ENCODE assay signal across 18 mouse cellular contexts in the genomic region with DNA sequence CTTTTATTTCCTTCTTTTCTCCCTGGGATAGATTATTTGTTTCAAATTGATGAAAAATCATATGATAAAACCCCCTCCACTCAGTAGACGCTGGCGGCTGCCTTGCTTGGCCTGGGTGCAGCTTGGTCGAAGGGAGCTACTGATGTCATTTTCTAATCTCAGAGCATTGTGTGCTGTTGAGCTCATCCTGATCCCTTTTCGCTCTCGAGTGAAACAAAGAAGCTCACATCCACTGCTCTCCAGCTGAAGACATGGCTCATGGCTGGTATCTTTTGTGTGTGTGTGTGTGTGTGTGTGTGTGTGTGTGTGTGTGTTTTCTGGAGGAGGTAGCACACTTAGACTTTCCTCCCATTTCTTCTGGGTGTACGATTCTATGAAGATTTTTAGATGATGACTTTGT. TPM values are rescaled to one million over a fixed set of nuclear protein-coding genes. Genes with fewer than 3 reads are reported as not detected.
DNase-seq lines count a peak whose midpoint lies in the region; ATAC-seq lines count a peak whose summit lies in the region.
"Had no signal": no experiment of that assay in that cellular context is flagged by ENCODE, and none has a peak within 500 bp of the region (broad histone marks: within the 10 kb centered on the region; RNA-seq: fewer than 3 reads in every experiment).

No protein-coding gene starts in this region.

- no peak for DNase-seq in cerebellum, adult 11 months
- DNase-seq in heart, adult 18-20 months = peak; percentile 49 to 55
- no peak for DNase-seq in midbrain, embryonic 10.5 days (ENCODE audit: low spot score)
- peak; percentile 43 for DNase-seq in testis, postnatal 14 days (ENCODE audit: low spot score)
- no peak for DNase-seq in hindbrain, embryonic 11.5 days (ENCODE audit: low spot score)
- DNase-seq: cerebellum, postnatal 36 days; kidney, adult 8-10 months; thymus, postnatal 36 days had no signal

- ATAC-seq in cerebellum, adult (ENCODE audit: insufficient number of reproducible peaks, low FRiP score, low TSS enrichment) = 0 out of 2 replicates have a peak, but pooled peaks have one; percentile 47
- no peak; the same call in 1 of the 2 replicates for ATAC-seq in heart, embryonic 12.5 days (ENCODE audit: insufficient number of reproducible peaks, low FRiP score)
- ATAC-seq in midbrain, embryonic 15.5 days (replicated peaks) = no peak
- ATAC-seq in hindbrain, embryonic 11.5 days (ENCODE audit: low FRiP score) = no peak
- ATAC-seq: midbrain, embryonic 16.5 days; Patski had no signal

- H3K4me2 ChIP-seq in heart, embryonic 12.5 days = no peak overlapping the region
- no peak overlapping the region for H3K4me2 ChIP-seq in midbrain, embryonic 15.5 days
- H3K4me2 ChIP-seq in hindbrain, embryonic 11.5 days (replicated peaks; ENCODE audit: low read depth, low read length) = no peak overlapping the region
- H3K4me2 ChIP-seq: liver, embryonic 15.5 days; neural tube, embryonic 12.5 days; stomach, embryonic 15.5 days had no signal

- H3K9ac ChIP-seq in heart, embryonic 12.5 days = no peak overlapping the region
- no peak overlapping the region for H3K9ac ChIP-seq in midbrain, embryonic 15.5 days
- no peak overlapping the region for H3K9ac ChIP-seq in hindbrain, embryonic 11.5 days (ENCODE audit: low read depth, low read length)
- H3K9ac ChIP-seq: liver, embryonic 15.5 days; neural tube, embryonic 12.5 days; stomach, embryonic 15.5 days had no signal

- 36% methylated on average over 6 of the region's 6 CpGs for WGBS in heart, embryonic 12.5 days
- 46% methylated on average over 6 of the region's 6 CpGs for WGBS in midbrain, embryonic 10.5 days
- WGBS in midbrain, embryonic 15.5 days = 35% methylated on average over 6 of the region's 6 CpGs
- 82% methylated on average over 6 of the region's 6 CpGs for WGBS in hindbrain, embryonic 11.5 days

- peaks cover 18% of the 10 kb centered on the region for H3K4me1 ChIP-seq in heart, embryonic 12.5 days (replicated peaks)
- H3K4me1 ChIP-seq in midbrain, embryonic 10.5 days = peaks cover 9% of the 10 kb centered on the region
- no peaks in the 10 kb centered on the region for H3K4me1 ChIP-seq in midbrain, embryonic 15.5 days
- H3K4me1 ChIP-seq in hindbrain, embryonic 11.5 days (replicated peaks; ENCODE audit: control insufficient read depth, insufficient read depth, low read length) = no peaks in the 10 kb centered on the region
- H3K4me1 ChIP-seq: neural tube, embryonic 12.5 days; stomach, embryonic 15.5 days had no signal

- no peak overlapping the region for H3K27ac ChIP-seq in heart, embryonic 12.5 days (ENCODE audit: poor library complexity, severe bottlenecking)
- 0 out of 2 replicates have a peak overlapping the region, but pooled peaks have one; percentile 25 for H3K27ac ChIP-seq in midbrain, embryonic 10.5 days (replicated peaks)
- H3K27ac ChIP-seq in midbrain, embryonic 15.5 days = no peak overlapping the region
- H3K27ac ChIP-seq in hindbrain, embryonic 11.5 days (ENCODE audit: low read depth, low read length) = no peak overlapping the region
- H3K27ac ChIP-seq: liver, embryonic 15.5 days; neural tube, embryonic 12.5 days; stomach, embryonic 15.5 days had no signal

- no peaks in the 10 kb centered on the region for H3K27me3 ChIP-seq in heart, embryonic 12.5 days (replicated peaks)
- no peaks in the 10 kb centered on the region for H3K27me3 ChIP-seq in midbrain, embryonic 10.5 days (ENCODE audit: low read depth, poor library complexity, severe bottlenecking)
- no peaks in the 10 kb centered on the region for H3K27me3 ChIP-seq in midbrain, embryonic 15.5 days (replicated peaks)
- H3K27me3 ChIP-seq in hindbrain, embryonic 11.5 days (ENCODE audit: control insufficient read depth, insufficient read depth, low read length) = no peaks in the 10 kb centered on the region
- H3K27me3 ChIP-seq: CH12.LX; liver, embryonic 15.5 days; neural tube, embryonic 12.5 days; Patski; stomach, embryonic 15.5 days had no signal

- H3K4me3 ChIP-seq in heart, embryonic 12.5 days = no peak overlapping the region
- no peak overlapping the region for H3K4me3 ChIP-seq in midbrain, embryonic 10.5 days
- H3K4me3 ChIP-seq in midbrain, embryonic 15.5 days = no peak overlapping the region
- H3K4me3 ChIP-seq in hindbrain, embryonic 11.5 days (ENCODE audit: low read depth, low read length) = no peak overlapping the region
- H3K4me3 ChIP-seq: liver, embryonic 15.5 days; neural tube, embryonic 12.5 days; stomach, embryonic 15.5 days had no signal

- H3K9me3 ChIP-seq in heart, embryonic 12.5 days (replicated peaks) = no peaks in the 10 kb centered on the region
- no peaks in the 10 kb centered on the region for H3K9me3 ChIP-seq in midbrain, embryonic 10.5 days (replicated peaks)
- H3K9me3 ChIP-seq in midbrain, embryonic 15.5 days = no peaks in the 10 kb centered on the region
- H3K9me3 ChIP-seq in hindbrain, embryonic 11.5 days (ENCODE audit: control insufficient read depth, low read length) = no peaks in the 10 kb centered on the region
- H3K9me3 ChIP-seq: liver, embryonic 15.5 days; neural tube, embryonic 12.5 days; stomach, embryonic 15.5 days had no signal

- peaks cover 26% of the 10 kb centered on the region for H3K36me3 ChIP-seq in heart, embryonic 12.5 days
- peaks cover 49% of the 10 kb centered on the region for H3K36me3 ChIP-seq in midbrain, embryonic 10.5 days
- H3K36me3 ChIP-seq in midbrain, embryonic 15.5 days (replicated peaks) = 0 out of 2 replicates have a peak, but pooled peaks cover 14% of the 10 kb centered on the region
- H3K36me3 ChIP-seq in hindbrain, embryonic 11.5 days (ENCODE audit: control insufficient read depth, insufficient read depth, low read length) = no peaks in the 10 kb centered on the region

RNA-seq across cellular contexts. Expression of a gene that starts 46.3 kb away (rescaled TPM):
- total RNA-seq in heart, adult 18-20 months (2021) = under 1 TPM in 1 of 2 experiments, not detected in 1; 0.13 TPM
- polyA plus RNA-seq in heart, embryonic 12.5 days (2016; fragmentation: Nextera tagmentation; extraction: Ambion mirVana) = 0.36 and 0.69 TPM in 2 replicates
- 0.17 and 0.31 TPM in 2 replicates for polyA plus RNA-seq in midbrain, embryonic 10.5 days (2016; fragmentation: Nextera tagmentation; extraction: Ambion mirVana)
- polyA plus RNA-seq in midbrain, embryonic 15.5 days (2015; fragmentation: Nextera tagmentation; extraction: Ambion mirVana) = 0.24 and 0.40 TPM in 2 replicates
- 0.36 and 0.38 TPM in 2 replicates for polyA plus RNA-seq in hindbrain, embryonic 11.5 days (2014; fragmentation: Nextera tagmentation; extraction: Ambion mirVana)
- total RNA-seq: adrenal gland, adult 18-20 months had no signal

Comparison
In these comparisons a context has a peak if more than half of its experiments do, and no peak if none do; other contexts are left out.
1. DNase-seq: peak in heart, adult 18-20 months (2 of 2) and testis, postnatal 14 days (single experiment); none in cerebellum, adult 11 months (single experiment), midbrain, embryonic 10.5 days (single experiment) and hindbrain, embryonic 11.5 days (single experiment).